Mouse (Mus musculus) lung, embryonic 14.5 days (tissue): ENCODE measurements around the gene Rnf212. TPM values are rescaled to one million over a fixed set of nuclear protein-coding genes. Genes with fewer than 3 reads are reported as not detected.
A peak's percentile ranks its signal among the peaks of the same experiment; 100 is the strongest.
"Not testable (repeated sequence)": the region's sequence is repeated elsewhere in the genome, so short reads cannot be mapped to it uniquely, and the experiment has no call there.

ENCODE experiments used
- ATAC-seq: fragments of 200-750 bp; cut with Nextera tagmentation; 2 replicates; pipeline ENCODE4 v1.8.0; 2017; ENCODE audit warnings: mild to moderate bottlenecking, moderate TSS enrichment, moderate library complexity; ENCODE audit not compliant: insufficient read depth
- DNase-seq: peaks from one replicate; pipeline ENCODE4 v3.0.0-alpha.2; 2015
- H3K27ac ChIP-seq: fragments of 300-500 bp; sonication (generic); 2 replicates; pipeline ENCODE4 v1.5.1; 2014; ENCODE audit warnings: low read depth, mild to moderate bottlenecking, moderate library complexity
- H3K27me3 ChIP-seq: fragments of 300-500 bp; sonication (generic); 2 replicates; pipeline ENCODE4 v1.6.1; 2014; ENCODE audit warnings: low read length, control low read depth; ENCODE audit not compliant: insufficient read depth
- H3K36me3 ChIP-seq: fragments of 300-500 bp; sonication (generic); 2 replicates; pipeline ENCODE4 v1.6.1; 2014; ENCODE audit warnings: control low read depth; ENCODE audit not compliant: insufficient read depth
- H3K4me1 ChIP-seq: fragments of 300-500 bp; sonication (generic); 2 replicates; pipeline ENCODE4 v1.6.1; 2014; ENCODE audit warnings: antibody characterized with exemption, control low read depth; ENCODE audit not compliant: insufficient read depth
- H3K4me2 ChIP-seq: fragments of 300-500 bp; sonication (generic); 2 replicates; pipeline ENCODE4 v1.6.1; 2014; ENCODE audit warnings: mild to moderate bottlenecking
- H3K4me3 ChIP-seq: fragments of 300-500 bp; sonication (generic); 2 replicates; pipeline ENCODE4 v1.5.1; 2014; ENCODE audit warnings: low read depth, low read length
- H3K9ac ChIP-seq: fragments of 300-500 bp; sonication (generic); 2 replicates; pipeline ENCODE4 v1.6.1; 2014
- H3K9me3 ChIP-seq: fragments of 300-500 bp; sonication (generic); 2 replicates; pipeline ENCODE4 v1.6.1; 2016; ENCODE audit warnings: low read depth, low read length, control low read depth
- CTCF ChIP-seq: IDR thresholded peaks from 2 replicates; pipeline ENCODE4 v1.5.1; 2016; ENCODE audit warnings: antibody characterized with exemption, low read depth
- WGBS: fragments of 180-500 bp; shearing (Covaris S2); extraction: QIAGEN DNeasy Blood & Tissue Kit; methylation state at CpG from one replicate; pipeline ENCODE4 v1.1.7; 2014; 5-methylcytosine and 5-hydroxymethylcytosine counted together
- polyA plus RNA-seq: library from polyadenylated mRNA; unstranded; fragments of >200 nt; fragmentation: Nextera tagmentation; extraction: Ambion mirVana; gene quantifications from 2 replicates; pipeline ENCODE4 v1.2.1, GENCODE M21; 2014

Rnf212 gene
- polyA plus RNA-seq, 1 experiment from 2014 or later = not detected

DNA sequence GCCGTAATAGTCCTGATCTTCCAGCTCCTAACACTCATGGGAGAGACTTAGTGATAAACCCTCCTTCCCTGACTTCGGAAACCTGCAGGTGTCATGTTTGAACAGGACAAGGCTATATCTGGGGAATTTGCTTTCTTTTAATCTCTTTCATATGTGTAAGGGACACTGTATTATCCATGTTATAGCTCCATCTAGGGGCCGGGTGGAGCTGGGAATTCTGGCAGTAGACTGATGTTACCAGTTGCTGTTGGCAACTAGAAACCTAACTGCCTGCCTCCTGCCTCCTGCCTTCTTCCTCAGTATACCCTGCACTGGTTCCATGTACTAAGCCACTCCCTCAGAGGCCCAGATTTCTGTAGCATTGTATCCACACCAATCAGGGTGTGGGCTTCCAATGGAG is 16.4 kb downstream of the Rnf212 start:
- TF ChIP-seq CTCF = peak; percentile 37; the same call in 1 of the 2 replicates
- Histone ChIP-seq H3K4me3 (no peak overlapping the region), H3K4me2 (no peak overlapping the region), H3K9ac (no peak overlapping the region), H3K4me1 (no peaks in the 10 kb centered on the region), H3K36me3 (no peaks in the 10 kb centered on the region), H3K27ac (no peak overlapping the region), H3K9me3 (no peaks in the 10 kb centered on the region), H3K27me3 (no peaks in the 10 kb centered on the region)
- 35% methylated on average over 3 of the region's 3 CpGs for WGBS
- no peak for ATAC-seq
- peak; percentile 46 for DNase-seq

DNA sequence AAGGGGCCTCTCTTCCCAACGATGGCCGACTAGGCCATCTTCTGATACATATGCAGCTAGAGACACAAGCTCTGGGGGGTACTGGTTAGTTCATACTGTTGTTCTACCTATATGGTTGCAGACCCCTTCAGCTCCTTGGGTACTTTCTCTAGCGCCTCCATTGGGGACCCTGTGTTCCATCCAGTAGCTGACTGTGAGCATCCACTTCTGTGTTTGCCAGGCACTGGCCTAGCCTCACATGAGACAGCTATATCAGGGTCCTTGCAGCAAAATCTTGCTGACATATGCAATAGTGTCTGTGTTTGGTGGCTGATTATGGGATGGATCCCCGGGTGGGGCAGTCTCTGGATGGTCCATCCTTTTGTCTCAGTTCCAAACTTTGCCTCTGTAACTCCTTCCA is 23.5 kb downstream of the Rnf212 start:
- H3K4me3 ChIP-seq, H3K4me1 ChIP-seq, H3K27me3 ChIP-seq, H3K9me3 ChIP-seq, DNase-seq, H3K9ac ChIP-seq, H3K27ac ChIP-seq, ATAC-seq, H3K36me3 ChIP-seq, H3K4me2 ChIP-seq: not testable (repeated sequence)
- WGBS = 69% methylated on average over 4 of the region's 4 CpGs

DNA sequence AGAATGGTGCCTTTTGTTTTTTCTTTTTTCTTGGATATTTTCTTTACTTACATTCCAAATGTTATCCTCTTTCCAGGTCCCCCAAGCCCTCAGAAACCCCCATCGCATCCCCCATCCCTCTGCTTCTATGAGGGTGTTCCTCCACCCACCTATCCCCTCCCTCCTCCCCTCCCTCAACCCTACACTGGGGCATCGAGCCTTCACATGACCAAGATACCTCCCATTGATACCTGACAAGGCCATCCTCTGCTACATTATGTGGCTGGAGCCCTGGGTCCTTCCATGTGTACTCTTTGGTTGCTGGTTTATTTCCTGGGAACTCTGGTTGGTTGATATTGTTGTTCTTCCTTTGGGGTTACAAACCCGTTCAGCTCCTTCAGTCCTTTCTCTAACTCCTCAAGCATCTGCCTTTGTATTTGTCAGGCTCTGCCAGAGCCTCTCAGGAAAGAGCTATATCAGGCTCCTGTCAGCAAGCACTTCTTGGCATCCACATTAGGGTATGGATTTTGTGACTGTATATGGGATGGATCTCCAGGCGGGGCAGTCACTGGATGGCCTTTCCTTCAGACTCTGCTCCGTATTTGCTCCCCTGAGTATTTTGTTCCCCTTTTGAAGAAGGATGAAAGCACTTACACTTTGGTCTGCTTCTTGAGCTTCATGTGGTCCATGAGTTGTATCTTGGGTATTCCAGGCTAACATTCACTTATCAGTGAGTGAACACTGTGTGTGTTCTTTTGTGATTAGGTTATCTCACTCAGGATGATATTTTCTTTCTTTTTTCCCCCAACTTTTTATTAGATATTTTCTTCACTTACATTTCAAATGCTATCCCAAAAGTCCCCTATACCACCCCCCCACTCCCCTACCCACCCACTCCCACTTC is 24.2 kb downstream of the Rnf212 start:
- H3K4me2 ChIP-seq = no peak overlapping the region
- H3K27ac ChIP-seq = no peak overlapping the region
- WGBS = 69% methylated on average over 5 of the region's 5 CpGs
- H3K27me3 ChIP-seq = no peaks in the 10 kb centered on the region
- no peak for TF ChIP-seq CTCF
- no peak for DNase-seq
- ATAC-seq = no peak
- no peaks in the 10 kb centered on the region for H3K9me3 ChIP-seq
- no peaks in the 10 kb centered on the region for H3K4me1 ChIP-seq
- no peak overlapping the region for H3K4me3 ChIP-seq
- H3K36me3 ChIP-seq = no peaks in the 10 kb centered on the region
- no peak overlapping the region for H3K9ac ChIP-seq

- Histone ChIP-seq H3K4me1 (no peaks in the 10 kb centered on the region), H3K9ac (no peak overlapping the region), H3K27ac (no peak overlapping the region), H3K4me3 (no peak overlapping the region), H3K27me3 (no peaks in the 10 kb centered on the region), H3K4me2 (no peak overlapping the region), H3K9me3 (no peaks in the 10 kb centered on the region), H3K36me3 (no peaks in the 10 kb centered on the region)
- ATAC-seq (no peak), DNase-seq (no peak)
- TF ChIP-seq CTCF = no peak
- 83% methylated on average over 3 of the region's 3 CpGs for WGBS
Measured at GRCm38 (mm10) chr5:108744629-108745028, 30.2 kb downstream of the Rnf212 start.

DNA sequence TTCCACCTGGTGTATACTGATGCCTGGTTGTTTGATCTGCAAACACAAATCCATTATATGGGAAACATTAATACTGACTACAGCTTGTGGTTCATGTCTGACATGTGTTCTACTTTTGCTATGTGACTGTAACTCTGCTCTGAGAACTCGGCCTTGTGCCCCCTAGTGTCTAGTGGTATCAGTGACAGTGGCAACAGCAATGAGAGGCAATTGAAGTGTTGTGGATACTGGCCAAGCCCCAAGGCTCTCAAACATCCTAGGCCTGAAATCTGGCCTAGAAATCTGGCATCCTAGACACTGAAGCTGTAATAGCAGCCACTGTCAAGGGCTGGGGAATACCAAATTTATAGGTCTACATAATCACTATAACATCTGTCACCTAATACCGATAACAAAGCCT is 30.9 kb downstream of the Rnf212 start:
- H3K9ac ChIP-seq = no peak overlapping the region
- no peak overlapping the region for H3K27ac ChIP-seq
- H3K36me3 ChIP-seq = no peaks in the 10 kb centered on the region
- no peak overlapping the region for H3K4me2 ChIP-seq
- peak; percentile 30 for TF ChIP-seq CTCF
- H3K4me1 ChIP-seq = no peaks in the 10 kb centered on the region
- WGBS = 63% methylated on average over 2 of the region's 2 CpGs
- H3K4me3 ChIP-seq = no peak overlapping the region
- no peaks in the 10 kb centered on the region for H3K27me3 ChIP-seq
- no peaks in the 10 kb centered on the region for H3K9me3 ChIP-seq
- no peak for ATAC-seq
- no peak for DNase-seq

GRCm38 (mm10) chr5:108742596-108742995 is 32.2 kb downstream of the Rnf212 start:
- Histone ChIP-seq H3K27ac (no peak overlapping the region), H3K9ac (no peak overlapping the region), H3K4me2 (no peak overlapping the region), H3K27me3 (no peaks in the 10 kb centered on the region), H3K9me3 (no peaks in the 10 kb centered on the region), H3K4me1 (no peaks in the 10 kb centered on the region), H3K36me3 (no peaks in the 10 kb centered on the region), H3K4me3 (no peak overlapping the region)
- DNase-seq = no peak
- no peak for ATAC-seq
- TF ChIP-seq CTCF = no peak
- 61% methylated on average over 2 of the region's 2 CpGs for WGBS

- H3K9me3 ChIP-seq = no peaks in the 10 kb centered on the region
- no peak for TF ChIP-seq CTCF
- ATAC-seq = no peak
- H3K9ac ChIP-seq = no peak overlapping the region
- no peak overlapping the region for H3K27ac ChIP-seq
- no peaks in the 10 kb centered on the region for H3K4me1 ChIP-seq
- no peak overlapping the region for H3K4me3 ChIP-seq
- H3K36me3 ChIP-seq = no peaks in the 10 kb centered on the region
- H3K4me2 ChIP-seq = no peak overlapping the region
- no peak for DNase-seq
- H3K27me3 ChIP-seq = no peaks in the 10 kb centered on the region
- 73% methylated on average over 2 of the region's 2 CpGs for WGBS
Measured at GRCm38 (mm10) chr5:108741844-108742243, 32.9 kb downstream of the Rnf212 start.
